Mouse (Mus musculus) heart, postnatal 0 days (tissue): ENCODE data around the gene Zranb1. TPM values are rescaled to one million over a fixed set of nuclear protein-coding genes. Genes with fewer than 3 reads are reported as not detected.
A peak's percentile ranks its signal among the peaks of the same experiment; 100 is the strongest.

ENCODE experiments used
- ATAC-seq: fragments of 200-750 bp; cut with Nextera tagmentation; 2 replicates; pipeline ENCODE4 v1.8.0; 2017; ENCODE audit warnings: low read depth, moderate number of reproducible peaks, moderate library complexity; ENCODE audit not compliant: insufficient read depth
- DNase-seq: peaks from one replicate; pipeline ENCODE4 v3.0.0-alpha.2; 2016; ENCODE audit warnings: low spot score
- H3K27ac ChIP-seq: fragments of 300-500 bp; sonication (generic); 2 replicates; pipeline ENCODE4 v1.5.1; 2014; ENCODE audit warnings: low read depth, mild to moderate bottlenecking
- H3K27me3 ChIP-seq: fragments of 300-500 bp; sonication (generic); 2 replicates; pipeline ENCODE4 v1.6.1; 2014; ENCODE audit warnings: low read length, mixed read lengths; ENCODE audit not compliant: control insufficient read depth, insufficient read depth
- H3K36me3 ChIP-seq: fragments of 300-500 bp; sonication (generic); replicated peaks from 2 replicates; pipeline ENCODE4 v1.6.1; 2014; ENCODE audit warnings: low read length, mixed read lengths; ENCODE audit not compliant: control insufficient read depth, insufficient read depth
- H3K4me1 ChIP-seq: fragments of 300-500 bp; sonication (generic); 2 replicates; pipeline ENCODE4 v1.6.1; 2014; ENCODE audit warnings: antibody characterized with exemption; ENCODE audit not compliant: control insufficient read depth, insufficient read depth
- H3K4me2 ChIP-seq: fragments of 300-500 bp; sonication (generic); 2 replicates; pipeline ENCODE4 v1.6.1; 2014; ENCODE audit warnings: low read depth, mild to moderate bottlenecking, low read length, moderate library complexity
- H3K4me3 ChIP-seq: fragments of 300-500 bp; sonication (generic); 2 replicates; pipeline ENCODE4 v1.5.1; 2014; ENCODE audit warnings: low read depth, low read length
- H3K9ac ChIP-seq: fragments of 300-500 bp; sonication (generic); replicated peaks from 2 replicates; pipeline ENCODE4 v1.6.1; 2014; ENCODE audit warnings: low read depth, low read length, mixed read lengths
- H3K9me3 ChIP-seq: fragments of 300-500 bp; sonication (generic); replicated peaks from 2 replicates; pipeline ENCODE4 v1.6.1; 2016; ENCODE audit warnings: low read length; ENCODE audit not compliant: control insufficient read depth
- CTCF ChIP-seq: IDR thresholded peaks from 2 replicates; pipeline ENCODE4 v1.5.1; 2016; ENCODE audit warnings: antibody characterized with exemption, control low read depth, low read depth
- EP300 ChIP-seq: IDR thresholded peaks from 2 replicates; pipeline ENCODE4 v1.6.1; 2016; ENCODE audit warnings: antibody characterized with exemption, low read depth
- WGBS: fragments of 180-500 bp; shearing (Covaris S2); extraction: QIAGEN DNeasy Blood & Tissue Kit; methylation state at CpG from one replicate; pipeline ENCODE4 v1.1.7; 2014; 5-methylcytosine and 5-hydroxymethylcytosine counted together
- polyA plus RNA-seq: library from polyadenylated mRNA; unstranded; fragments of >200 nt; fragmentation: Nextera tagmentation; extraction: Ambion mirVana; gene quantifications from 2 replicates; pipeline ENCODE4 v1.2.1, GENCODE M21; 2015
- total RNA-seq: library from RNA; depleted of rRNA; stranded (reverse); fragments of >200 nt; gene quantifications from 2 replicates; pipeline ENCODE4 v1.2.3, GENCODE M21; 2014; ENCODE audit warnings: low replicate concordance

Gene Zranb1
- total and polyA plus RNA-seq, 2 experiments from 2014 or later, result 9.9 to 49.6 TPM

DNA sequence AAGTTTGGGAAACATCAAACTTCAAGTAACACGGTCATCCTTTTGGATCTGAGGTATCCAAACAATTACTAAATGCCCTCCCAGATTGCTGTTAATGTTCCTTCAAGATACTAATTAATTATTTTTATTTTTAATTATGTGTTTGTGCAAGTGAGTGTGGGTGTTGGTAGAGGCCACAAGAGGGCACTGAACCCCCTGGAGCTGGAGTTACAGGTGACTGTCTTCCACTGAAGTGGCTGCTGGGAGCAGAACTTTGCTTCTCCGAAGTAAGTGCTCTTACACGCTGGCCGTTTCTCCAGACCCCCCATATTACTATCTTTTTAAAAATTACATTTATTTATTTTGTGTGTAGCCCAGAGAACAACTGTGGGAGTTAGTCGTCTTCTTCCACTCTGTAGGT, 887 bp upstream of the Zranb1 start:
- TF ChIP-seq CTCF (no peak), EP300 (no peak)
- WGBS, result 89% methylated on average over 5 of the region's 5 CpGs
- peak overlapping the region; percentile 57 for H3K4me2 ChIP-seq
- H3K9ac ChIP-seq, result peak overlapping the region; percentile 93; the same call in 1 of the 2 replicates
- H3K36me3 ChIP-seq, result no peaks in the 10 kb centered on the region
- H3K4me1 ChIP-seq, result peaks cover 7% of the 10 kb centered on the region; the same call in 1 of the 2 replicates
- ATAC-seq, result no peak
- peak overlapping the region; percentile 98; the same call in 1 of the 2 replicates for H3K27ac ChIP-seq
- peak overlapping the region; percentile 91 for H3K4me3 ChIP-seq
- H3K27me3 ChIP-seq, result no peaks in the 10 kb centered on the region
- no peak for DNase-seq
- H3K9me3 ChIP-seq, result no peaks in the 10 kb centered on the region

DNA sequence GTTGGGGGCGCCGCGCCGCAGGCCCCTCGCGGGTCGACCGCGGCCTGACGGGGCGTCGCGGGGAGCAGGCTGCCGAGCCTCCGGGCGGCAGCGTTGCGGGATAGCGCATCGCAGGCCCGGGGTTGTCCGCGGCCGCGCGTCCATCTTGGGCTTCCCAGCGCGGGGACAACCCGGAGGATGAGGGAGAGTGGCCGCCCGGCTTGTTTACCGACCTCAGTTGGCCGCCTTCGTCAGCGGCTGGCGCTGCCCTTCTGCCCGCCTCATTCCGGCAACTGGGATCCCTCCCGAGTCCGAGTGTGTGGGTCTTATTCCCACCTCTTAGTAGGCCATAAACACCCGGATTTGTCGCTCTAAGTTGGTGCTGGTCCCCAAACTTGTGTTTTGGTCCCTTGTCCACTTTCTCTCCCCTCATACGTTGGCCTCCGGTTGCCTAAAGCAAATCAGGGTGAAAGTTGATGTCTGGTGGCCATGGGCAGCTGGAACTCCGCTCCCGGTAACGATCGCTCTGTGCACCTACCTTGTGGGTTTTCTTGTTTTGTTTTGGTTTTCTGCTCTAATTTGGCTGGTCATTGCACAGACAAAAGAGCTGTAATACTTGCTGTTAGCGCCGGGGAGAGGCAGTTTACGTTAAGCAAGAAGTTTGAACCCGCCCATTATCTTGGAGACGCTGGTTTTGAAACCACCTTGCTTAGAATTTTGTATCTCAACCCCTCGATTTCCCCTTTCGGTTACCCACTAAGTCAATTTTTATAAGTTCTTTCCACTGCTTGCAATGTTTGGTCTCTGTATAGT, 814 bp downstream of the Zranb1 start:
- ATAC-seq, result peak; percentile 32; the same call in 1 of the 2 replicates
- peaks cover 7% of the 10 kb centered on the region; the same call in 1 of the 2 replicates for H3K4me1 ChIP-seq
- no peak for TF ChIP-seq EP300
- no peak for TF ChIP-seq CTCF
- peak overlapping the region; percentile 98 for H3K27ac ChIP-seq
- DNase-seq, result peak; percentile 29
- no peaks in the 10 kb centered on the region for H3K27me3 ChIP-seq
- peak overlapping the region; percentile 91 for H3K4me3 ChIP-seq
- no peaks in the 10 kb centered on the region for H3K9me3 ChIP-seq
- under 1% methylated on average over 55 of the region's 55 CpGs for WGBS
- H3K9ac ChIP-seq, result peak overlapping the region; percentile 93
- H3K4me2 ChIP-seq, result peak overlapping the region; percentile 77
- no peaks in the 10 kb centered on the region for H3K36me3 ChIP-seq

DNA sequence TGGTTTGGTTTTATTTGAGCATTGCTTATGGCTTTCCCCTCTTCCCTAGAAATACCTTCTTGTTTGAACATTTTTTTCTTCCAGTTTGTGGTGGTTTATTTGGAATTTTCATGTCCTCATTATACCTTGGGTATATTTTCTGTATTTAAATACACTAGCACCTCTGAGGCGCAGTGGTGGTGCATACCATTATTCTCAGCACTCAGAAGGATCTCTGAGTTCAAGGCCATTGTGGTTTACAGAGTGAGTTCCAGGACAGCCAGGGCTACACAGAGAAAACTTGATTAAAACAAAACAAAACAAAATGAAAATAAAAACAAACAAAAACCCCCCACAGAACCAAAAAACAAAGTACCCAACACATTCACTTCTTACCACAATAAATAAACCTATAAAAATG, 2.4 kb downstream of the Zranb1 start:
- no peak overlapping the region for H3K27ac ChIP-seq
- H3K4me1 ChIP-seq, result peaks cover 7% of the 10 kb centered on the region; the same call in 1 of the 2 replicates
- DNase-seq (no peak), ATAC-seq (no peak)
- H3K9me3 ChIP-seq, result no peaks in the 10 kb centered on the region
- H3K36me3 ChIP-seq, result no peaks in the 10 kb centered on the region
- TF ChIP-seq EP300, result no peak
- TF ChIP-seq CTCF, result no peak
- no peak overlapping the region for H3K4me2 ChIP-seq
- no peaks in the 10 kb centered on the region for H3K27me3 ChIP-seq
- no peak overlapping the region for H3K9ac ChIP-seq
- H3K4me3 ChIP-seq, result no peak overlapping the region
- WGBS, result 90% methylated on average over 1 of the region's 1 CpGs

DNA sequence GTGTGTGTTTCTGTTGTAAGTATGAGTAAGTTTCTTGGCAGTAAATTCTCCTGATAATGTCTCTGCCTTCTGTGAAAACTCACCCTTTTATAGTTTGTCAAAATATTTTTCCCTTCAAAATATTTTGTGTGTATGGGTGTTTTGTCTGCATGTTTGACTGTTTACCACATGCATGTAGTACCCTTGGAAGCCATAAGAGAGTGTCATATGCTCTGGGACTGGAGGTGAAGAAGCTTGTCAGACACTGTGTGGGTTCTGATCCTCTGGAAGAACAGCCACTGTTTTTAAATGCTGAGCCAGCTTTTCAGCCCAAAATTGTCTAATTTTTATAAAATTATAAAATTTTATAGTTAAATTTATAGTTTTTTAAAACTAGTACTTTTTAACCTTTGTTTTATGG, 3.8 kb downstream of the Zranb1 start:
- H3K4me1 ChIP-seq, result peaks cover 12% of the 10 kb centered on the region; the same call in 1 of the 2 replicates
- no peaks in the 10 kb centered on the region for H3K9me3 ChIP-seq
- ATAC-seq (no peak), DNase-seq (no peak)
- H3K4me2 ChIP-seq, result no peak overlapping the region
- no peaks in the 10 kb centered on the region for H3K36me3 ChIP-seq
- H3K9ac ChIP-seq, result no peak overlapping the region
- H3K27ac ChIP-seq, result no peak overlapping the region
- H3K4me3 ChIP-seq, result no peak overlapping the region
- no peaks in the 10 kb centered on the region for H3K27me3 ChIP-seq
- peak; percentile 23 for TF ChIP-seq CTCF
- TF ChIP-seq EP300, result no peak

DNA sequence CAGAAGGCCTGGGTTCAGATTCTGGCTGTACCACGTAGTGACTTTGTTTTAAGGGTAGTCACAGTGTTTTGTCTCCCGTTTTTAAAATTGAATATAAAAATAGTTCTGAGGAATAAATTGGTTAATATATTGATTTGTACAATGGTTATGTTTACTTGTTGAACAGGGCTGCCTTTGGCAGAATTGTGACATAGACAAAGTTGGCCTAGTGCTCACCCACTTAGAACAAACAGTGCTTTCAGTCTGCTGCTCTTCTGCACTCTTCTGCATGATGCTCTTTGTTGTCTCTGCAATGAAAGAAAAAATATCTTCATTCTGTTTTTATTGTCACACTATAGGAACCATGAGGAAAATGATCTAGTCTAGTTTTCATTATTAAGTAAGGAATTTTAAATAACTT, 8.2 kb downstream of the Zranb1 start:
- no peak for TF ChIP-seq EP300
- TF ChIP-seq CTCF, result no peak
- DNase-seq, result no peak
- Histone ChIP-seq H3K9ac (no peak overlapping the region), H3K4me2 (no peak overlapping the region), H3K27me3 (no peaks in the 10 kb centered on the region), H3K27ac (no peak overlapping the region), H3K4me3 (no peak overlapping the region), H3K4me1 (peaks cover 20% of the 10 kb centered on the region; the same call in 1 of the 2 replicates), H3K9me3 (no peaks in the 10 kb centered on the region), H3K36me3 (no peaks in the 10 kb centered on the region)
- 93% methylated on average over 2 of the region's 2 CpGs for WGBS
- ATAC-seq, result no peak
